Mouse (Mus musculus) cerebellum, adult 2 months (tissue): ENCODE results near the gene Ulk4. TPM values are rescaled to one million over a fixed set of nuclear protein-coding genes. Genes with fewer than 3 reads are reported as not detected.

Experiments
- DNase-seq, 2 experiments: peaks; one replicate each; pipeline ENCODE4 v3.0.0; 2021
- H3K27ac ChIP-seq: fragments of 200-500 bp; 2 replicates; pipeline ENCODE4 v1.5.1; 2012; ENCODE audit warnings: low read length, control low read depth, inconsistent platforms; ENCODE audit not compliant: insufficient read depth
- H3K27me3 ChIP-seq: fragments of 200-500 bp; 2 replicates; pipeline ENCODE4 v1.6.1; 2012; ENCODE audit warnings: inconsistent platforms, mild to moderate bottlenecking, low read length, moderate library complexity; ENCODE audit not compliant: control insufficient read depth, insufficient read depth
- H3K4me1 ChIP-seq: fragments of 200-500 bp; 2 replicates; pipeline ENCODE4 v1.6.1; 2011; ENCODE audit warnings: low read length; ENCODE audit not compliant: control insufficient read depth, insufficient read depth
- H3K4me3 ChIP-seq: fragments of 200-500 bp; replicated peaks from 2 replicates; pipeline ENCODE3; 2011; ENCODE audit warnings: mild to moderate bottlenecking, low read depth, low read length, control low read depth; ENCODE audit not compliant: insufficient read depth
- CTCF ChIP-seq: fragments of 200-500 bp; IDR thresholded peaks from 2 replicates; pipeline ENCODE4 v1.5.1; 2011; ENCODE audit warnings: low read depth, mild to moderate bottlenecking, control low read depth, low read length, moderate library complexity, borderline replicate concordance; ENCODE audit not compliant: insufficient read depth
- POLR2A ChIP-seq: fragments of 200-500 bp; IDR thresholded peaks from 2 replicates; pipeline ENCODE4 v1.6.1; 2011; ENCODE audit warnings: low read length, control low read depth, borderline replicate concordance; ENCODE audit not compliant: insufficient read depth
- WGBS: fragments of 180-500 bp; shearing (Covaris S2); methylation state at CpG from one replicate; pipeline ENCODE4 v1.1.7; 2018; 5-methylcytosine and 5-hydroxymethylcytosine counted together
- polyA plus RNA-seq: library from polyadenylated mRNA; depleted of rRNA; stranded (reverse); fragments of >200 nt; gene quantifications from 2 replicates; pipeline ENCODE4 v1.2.3, GENCODE M21; 2012

Gene Ulk4
- polyA plus RNA-seq, 1 experiment, result 2.1 TPM

DNA sequence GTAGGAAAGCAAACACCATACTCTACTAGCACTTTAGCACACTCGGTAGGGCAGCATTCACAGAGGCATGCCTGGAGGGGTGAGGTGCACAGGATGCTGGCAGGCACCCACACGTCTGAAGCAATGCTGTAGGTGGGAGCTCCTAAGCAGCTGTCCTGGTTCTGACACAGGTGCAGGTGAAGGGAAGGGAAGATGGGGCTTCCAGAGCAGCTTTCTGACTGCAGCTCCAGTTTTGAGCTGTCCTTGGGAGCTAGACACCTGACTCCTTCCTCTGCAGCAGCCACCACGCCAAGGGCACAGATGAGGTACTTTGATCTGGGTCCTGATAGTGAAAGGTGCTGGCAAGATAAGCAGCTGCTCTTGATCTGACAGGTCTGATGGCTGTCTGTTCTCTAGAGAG lies 315.5 kb downstream of the Ulk4 start:
- no peaks in the 10 kb centered on the region for H3K27me3 ChIP-seq
- DNase-seq, result no peak
- 50% methylated on average over 3 of the region's 3 CpGs for WGBS
- peaks cover 31% of the 10 kb centered on the region for H3K4me1 ChIP-seq
- no peak overlapping the region for H3K4me3 ChIP-seq
- H3K27ac ChIP-seq, result no peak overlapping the region
- TF ChIP-seq POLR2A (no peak), CTCF (no peak)

DNA sequence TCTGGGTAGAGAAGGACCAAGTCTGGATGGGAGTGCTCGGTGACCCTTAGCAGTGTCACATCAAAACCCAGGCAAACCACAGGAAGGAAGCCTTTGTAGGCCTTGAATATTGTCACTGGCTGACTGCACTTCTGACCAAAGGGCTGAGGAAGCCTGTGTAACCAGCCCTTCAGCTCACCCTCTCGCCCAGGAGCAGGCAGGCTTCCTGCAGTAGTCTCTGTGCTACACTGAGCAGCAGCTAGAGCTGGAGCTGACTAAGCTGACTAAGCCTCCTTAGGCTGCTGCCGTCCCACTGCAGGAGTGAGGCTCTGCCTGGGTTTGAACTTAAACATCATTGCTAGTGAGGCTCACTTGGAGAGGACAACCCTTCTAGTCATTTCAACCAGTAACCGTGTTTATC lies 316.4 kb downstream of the Ulk4 start:
- no peaks in the 10 kb centered on the region for H3K27me3 ChIP-seq
- TF ChIP-seq POLR2A, result no peak
- TF ChIP-seq CTCF, result no peak
- WGBS, result 77% methylated on average over 4 of the region's 4 CpGs
- no peak overlapping the region for H3K4me3 ChIP-seq
- DNase-seq, result no peak
- no peak overlapping the region for H3K27ac ChIP-seq
- peaks cover 29% of the 10 kb centered on the region for H3K4me1 ChIP-seq

DNA sequence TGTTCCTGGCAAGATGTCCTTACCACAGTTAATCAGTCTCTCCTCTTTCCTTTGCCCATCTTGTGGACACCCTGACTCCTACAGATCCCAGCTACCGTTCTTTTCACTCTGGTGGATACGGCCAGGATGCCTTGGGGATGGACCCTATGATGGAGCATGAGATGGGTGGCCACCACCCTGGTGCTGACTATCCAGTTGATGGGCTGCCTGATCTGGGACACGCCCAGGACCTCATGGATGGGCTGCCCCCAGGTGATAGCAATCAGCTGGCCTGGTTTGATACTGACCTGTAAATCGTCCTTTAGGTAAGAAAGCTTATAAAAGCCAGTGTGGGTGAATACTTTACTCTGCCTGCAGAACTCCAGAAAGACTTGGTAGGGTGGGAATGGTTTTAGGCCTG lies 317.8 kb downstream of the Ulk4 start:
- no peak for TF ChIP-seq CTCF
- no peak for TF ChIP-seq POLR2A
- Histone ChIP-seq H3K4me3 (no peak overlapping the region), H3K4me1 (peaks cover 15% of the 10 kb centered on the region), H3K27ac (no peak overlapping the region), H3K27me3 (no peaks in the 10 kb centered on the region)
- DNase-seq, result no peak
- 91% methylated on average over 4 of the region's 4 CpGs for WGBS

DNA sequence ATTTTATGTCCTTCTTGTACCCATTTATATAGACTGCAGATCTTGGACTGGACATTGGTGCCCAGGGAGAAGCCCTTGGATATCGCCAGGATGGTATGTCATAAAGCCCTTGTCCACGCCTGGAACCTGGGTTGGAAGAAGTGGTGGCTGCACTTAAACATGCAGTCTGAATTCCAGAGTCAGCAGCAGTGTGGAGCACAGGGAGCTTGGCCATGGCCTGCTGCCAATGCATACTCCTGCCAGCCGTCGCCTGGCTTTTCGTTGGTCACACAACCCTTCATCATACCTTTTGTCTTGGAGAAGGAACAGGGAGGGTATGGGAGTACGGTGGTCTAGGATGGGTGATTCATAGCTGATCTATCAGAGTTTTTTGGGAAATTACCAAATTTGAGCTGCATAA lies 318.4 kb downstream of the Ulk4 start:
- no peak for TF ChIP-seq CTCF
- TF ChIP-seq POLR2A, result no peak
- DNase-seq, result no peak
- Histone ChIP-seq H3K4me3 (no peak overlapping the region), H3K27me3 (no peaks in the 10 kb centered on the region), H3K27ac (no peak overlapping the region), H3K4me1 (peaks cover 9% of the 10 kb centered on the region)
- 22% methylated on average over 6 of the region's 6 CpGs for WGBS

DNA sequence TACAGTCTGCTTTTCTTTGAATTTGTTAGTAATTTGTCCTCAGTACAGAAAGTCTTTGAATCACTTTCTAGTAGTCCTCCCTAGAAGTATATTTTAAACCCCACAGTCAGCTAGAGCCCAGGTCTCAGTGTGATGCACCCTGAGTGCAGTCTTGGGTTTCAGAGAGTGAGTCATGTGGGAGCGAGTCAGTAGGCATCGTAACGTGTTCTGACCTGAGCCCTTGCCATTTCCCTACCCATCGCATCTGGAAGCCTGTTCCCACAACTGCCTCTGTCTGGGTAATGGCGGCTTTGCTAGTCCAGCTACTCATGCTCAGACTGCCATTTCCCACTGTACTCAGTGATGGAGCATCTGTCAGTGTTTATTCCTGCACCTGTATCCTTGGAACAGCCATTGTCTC lies 318.9 kb downstream of the Ulk4 start:
- H3K4me3 ChIP-seq, result no peak overlapping the region
- peaks cover 7% of the 10 kb centered on the region for H3K4me1 ChIP-seq
- no peaks in the 10 kb centered on the region for H3K27me3 ChIP-seq
- DNase-seq, result no peak
- no peak overlapping the region for H3K27ac ChIP-seq
- 78% methylated on average over 5 of the region's 5 CpGs for WGBS
- TF ChIP-seq CTCF, result no peak
- no peak for TF ChIP-seq POLR2A

DNA sequence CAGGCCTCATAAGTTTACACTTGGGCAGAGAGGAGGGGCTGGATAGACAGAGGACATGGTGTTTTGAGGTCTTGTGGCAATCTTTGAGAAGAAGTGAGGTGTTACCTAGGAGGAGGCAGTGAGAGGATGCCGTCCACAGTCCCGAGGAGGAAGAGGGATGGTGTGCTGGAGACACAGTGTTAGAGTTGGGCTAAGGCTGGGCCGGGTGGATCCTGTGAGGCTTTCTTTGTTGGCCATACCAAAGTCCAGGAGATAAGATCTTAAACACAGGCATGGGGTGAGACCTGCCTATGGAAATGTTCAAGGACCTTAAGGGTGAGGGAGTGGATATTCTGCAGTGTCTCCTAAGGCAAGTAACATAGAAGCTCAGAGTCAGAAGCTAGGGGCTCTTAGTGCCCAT lies 325.1 kb downstream of the Ulk4 start:
- no peak for TF ChIP-seq POLR2A
- no peak for TF ChIP-seq CTCF
- Histone ChIP-seq H3K4me1 (peaks cover 18% of the 10 kb centered on the region), H3K4me3 (no peak overlapping the region), H3K27me3 (no peaks in the 10 kb centered on the region), H3K27ac (no peak overlapping the region)
- WGBS, result 85% methylated on average over 3 of the region's 3 CpGs
- no peak for DNase-seq

DNA sequence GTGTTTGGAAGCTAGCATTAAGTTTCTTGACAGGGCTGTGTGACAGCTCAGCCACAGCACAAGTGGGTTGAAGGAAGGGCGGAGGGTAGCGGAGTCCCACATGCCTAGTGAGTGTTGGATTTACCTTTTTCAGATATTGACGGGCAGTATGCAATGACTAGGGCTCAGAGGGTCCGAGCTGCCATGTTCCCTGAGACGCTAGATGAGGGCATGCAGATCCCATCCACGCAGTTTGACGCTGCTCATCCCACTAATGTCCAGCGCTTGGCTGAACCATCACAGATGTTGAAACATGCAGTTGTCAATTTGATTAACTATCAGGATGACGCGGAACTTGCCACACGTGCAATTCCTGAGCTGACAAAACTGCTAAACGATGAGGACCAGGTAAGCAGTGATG lies 326.2 kb downstream of the Ulk4 start:
- no peak for DNase-seq
- Histone ChIP-seq H3K4me1 (peaks cover 24% of the 10 kb centered on the region), H3K4me3 (no peak overlapping the region), H3K27ac (no peak overlapping the region), H3K27me3 (no peaks in the 10 kb centered on the region)
- no peak for TF ChIP-seq POLR2A
- no peak for TF ChIP-seq CTCF
- 88% methylated on average over 12 of the region's 12 CpGs for WGBS

DNA sequence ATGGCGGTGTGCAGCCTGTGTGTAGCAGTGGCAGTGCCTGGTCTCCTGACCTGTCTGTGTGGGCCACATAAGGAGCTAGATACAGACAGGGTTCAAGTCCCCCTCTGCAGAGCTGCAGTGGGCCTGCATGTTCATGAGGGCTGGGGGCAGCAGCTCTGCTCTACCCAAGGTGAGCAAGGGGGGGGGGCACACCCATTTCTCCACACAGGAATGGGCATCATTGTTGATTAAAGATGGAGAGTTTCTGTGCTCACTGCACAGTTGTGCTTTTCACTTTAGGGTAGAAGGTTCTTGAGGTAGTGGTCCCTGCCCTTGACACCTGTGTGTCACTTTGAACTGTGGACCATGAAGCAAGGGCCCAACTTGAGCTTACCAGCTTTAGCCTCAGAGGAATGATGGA lies 328.2 kb downstream of the Ulk4 start:
- TF ChIP-seq CTCF (no peak), POLR2A (no peak)
- Histone ChIP-seq H3K4me1 (peaks cover 24% of the 10 kb centered on the region), H3K27ac (no peak overlapping the region), H3K27me3 (no peaks in the 10 kb centered on the region), H3K4me3 (no peak overlapping the region)
- no peak for DNase-seq
- WGBS, result 97% methylated on average over 1 of the region's 1 CpGs
